Mouse (Mus musculus) MN1 (cell line): ENCODE data around the gene Axdnd1.
A peak's percentile ranks its signal among the peaks of the same experiment; 100 is the strongest.
"Not testable (repeated sequence)": the region's sequence is repeated elsewhere in the genome, so short reads cannot be mapped to it uniquely, and the experiment has no call there.

Source experiments
- DNase-seq: peaks from one replicate; pipeline ENCODE4 v3.0.0-alpha.2; 2016; ENCODE audit warnings: low spot score

Axdnd1 gene

DNA sequence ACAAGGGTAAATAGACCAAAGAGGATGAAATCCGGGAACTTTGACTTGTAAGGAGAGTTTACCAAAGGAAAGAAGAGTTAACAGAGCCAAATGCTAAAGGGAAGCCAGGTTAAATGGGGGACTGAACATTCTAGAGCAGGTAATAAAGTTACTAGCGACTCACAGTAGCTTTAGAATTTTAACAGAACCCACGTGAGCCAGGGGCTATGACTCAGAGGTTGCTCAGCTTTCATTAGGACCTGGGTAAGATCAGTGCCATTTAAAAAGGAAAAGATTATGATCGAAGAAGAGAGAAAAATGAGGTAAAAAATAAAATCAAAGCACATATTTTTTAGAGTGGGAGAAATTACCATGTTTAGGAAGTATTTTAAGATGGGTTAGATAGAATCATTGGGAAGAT lies 80.1 kb downstream of the Axdnd1 start:
- DNase-seq = peak; percentile 24

DNA sequence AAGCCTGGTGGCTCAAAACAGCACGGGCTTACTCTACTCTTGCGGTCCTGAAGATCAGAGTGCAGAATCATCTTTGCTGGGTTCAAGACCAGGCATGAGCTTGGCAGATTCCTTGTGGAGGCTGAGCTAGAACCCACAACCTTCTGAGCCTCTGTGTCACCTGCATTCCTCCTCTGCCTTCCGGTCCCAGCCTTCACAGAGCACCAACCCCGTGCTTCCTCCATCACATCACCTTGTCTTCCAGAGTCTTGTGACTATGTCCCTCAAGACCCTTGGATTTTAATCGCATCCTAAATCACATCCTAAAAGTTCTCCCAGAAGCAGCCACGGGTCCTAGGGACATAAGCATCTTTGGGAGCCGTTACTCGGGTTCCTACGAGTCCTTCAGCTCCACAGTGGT lies 97.8 kb downstream of the Axdnd1 start:
- no peak for DNase-seq

DNA sequence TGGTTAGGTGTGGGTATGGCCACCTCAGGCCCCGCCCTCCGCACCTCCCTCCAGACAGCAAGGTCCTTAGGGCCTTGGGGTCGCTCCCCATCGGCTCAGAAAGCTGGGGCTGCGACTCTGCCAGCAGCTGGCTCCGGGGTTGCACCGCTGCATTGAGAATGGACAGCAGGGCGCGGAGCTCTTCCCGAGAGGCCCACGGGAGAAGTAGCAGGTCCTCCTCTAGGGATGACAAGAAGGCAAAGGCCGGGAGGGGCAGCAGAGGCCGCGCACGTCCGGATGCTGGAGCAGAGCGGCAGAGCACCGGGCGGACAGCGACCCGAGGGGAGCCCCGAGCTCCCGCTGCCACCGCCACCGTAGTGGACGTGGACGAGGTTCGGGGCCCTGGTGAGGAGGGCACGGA lies 110.3 kb downstream of the Axdnd1 start, which contains the start of gene Nphs2:
Nphs2 (plus strand) TSS at position 98 of the 400 bp plus-strand sequence.
- DNase-seq = no peak

DNA sequence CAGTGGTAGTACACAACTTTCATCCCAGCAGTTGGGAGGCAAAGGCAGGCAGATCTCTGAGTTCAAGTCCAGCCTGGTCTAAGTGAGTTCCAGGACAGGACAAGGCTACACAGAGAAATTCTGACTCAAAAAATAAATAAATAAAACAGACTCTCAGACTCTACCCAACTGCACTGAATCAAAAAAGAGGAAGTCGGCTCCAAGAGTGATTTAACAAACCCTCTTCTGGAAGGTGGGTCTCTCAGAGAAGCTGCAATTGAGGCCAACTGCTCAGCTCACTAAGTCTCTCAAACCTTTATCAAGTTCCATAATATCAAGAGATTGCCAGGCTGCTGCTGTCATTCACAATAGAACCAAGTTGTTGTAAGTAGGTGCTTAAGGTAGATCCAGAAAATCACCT lies 112.4 kb downstream of the Axdnd1 start:
- no peak for DNase-seq

DNA sequence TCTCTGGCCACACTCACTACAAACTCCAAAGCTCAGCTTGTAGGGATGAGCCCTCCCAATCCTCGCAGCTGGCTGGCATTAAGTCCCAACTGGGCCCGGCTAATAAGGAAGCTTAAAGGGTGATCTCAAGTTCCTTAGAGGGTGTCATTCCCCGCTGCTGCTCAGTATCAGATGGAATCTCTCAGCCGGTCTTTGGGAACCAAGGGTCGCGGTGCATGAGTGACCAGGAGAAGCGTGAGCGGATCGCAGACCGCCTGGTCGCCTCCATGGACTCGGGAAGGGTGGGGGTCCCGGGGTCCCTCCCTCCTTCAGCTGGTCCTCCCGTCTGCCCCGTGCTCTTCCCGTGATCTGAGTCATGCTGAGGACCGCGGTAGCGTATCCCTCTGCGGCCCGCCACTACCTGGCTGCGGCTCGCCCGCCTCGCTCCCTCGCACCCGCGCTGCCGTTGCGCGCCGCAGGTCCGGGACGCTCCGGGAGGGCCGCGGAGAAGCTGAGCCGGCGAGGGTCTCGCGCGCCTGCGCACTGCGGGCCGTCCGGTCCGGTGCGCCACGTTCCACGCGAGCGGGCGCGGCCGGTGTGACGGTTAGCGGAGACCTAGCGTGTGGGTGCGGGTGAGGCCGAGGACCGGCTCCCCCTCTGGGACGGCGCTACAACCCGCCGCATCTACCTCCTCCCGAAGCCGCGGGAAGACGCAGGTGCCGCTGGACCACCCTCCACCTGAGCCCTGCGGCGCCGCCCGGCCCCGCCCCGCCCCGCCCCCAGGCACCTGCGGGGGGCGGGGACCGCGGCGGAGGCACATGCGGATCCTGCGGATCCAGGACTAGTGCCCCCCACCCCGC lies 117.8 kb downstream of the Axdnd1 start, which contains the start of gene Tdrd5:
Tdrd5 (minus strand) TSS at position 754 of the 839 bp plus-strand sequence.
- peak; percentile 37 for DNase-seq

DNA sequence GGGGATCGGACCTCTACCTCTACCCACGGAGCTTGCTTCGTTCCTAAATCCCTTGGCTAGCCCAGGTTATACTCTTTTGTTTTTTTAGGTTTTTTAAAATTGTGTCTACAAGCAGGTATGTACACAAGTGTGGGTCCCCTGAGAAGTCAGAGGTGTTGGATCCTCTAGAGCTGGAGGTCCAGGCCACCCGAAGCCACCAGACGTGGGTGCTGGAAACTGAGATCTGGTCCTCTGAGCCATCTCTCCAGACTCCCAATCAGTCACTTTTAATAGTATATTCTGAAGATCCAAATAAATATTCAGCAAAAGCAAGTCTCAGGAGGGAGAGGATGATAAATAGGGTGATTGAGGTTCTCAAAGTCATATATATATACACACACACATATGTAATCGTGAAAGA lies 130.9 kb downstream of the Axdnd1 start:
- no peak for DNase-seq

DNA sequence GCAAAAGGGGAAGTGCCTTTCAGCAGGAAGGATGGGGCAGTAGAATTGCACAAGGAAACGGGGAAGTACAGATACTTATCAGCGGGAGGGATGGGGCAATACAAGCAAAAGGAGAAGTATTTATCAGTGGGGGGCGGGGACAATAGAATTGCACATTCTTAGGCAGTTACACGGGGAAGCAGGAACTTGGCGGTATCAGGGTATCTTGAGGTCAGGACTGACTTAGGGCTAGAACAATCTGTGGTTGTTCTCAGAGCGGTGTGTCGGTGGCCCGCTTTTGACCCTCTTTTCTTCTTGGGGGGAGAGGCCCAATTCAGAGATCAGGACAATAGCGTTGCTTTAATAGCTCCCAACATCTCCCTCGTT lies 131.8 kb downstream of the Axdnd1 start:
- not testable (repeated sequence) for DNase-seq

DNA sequence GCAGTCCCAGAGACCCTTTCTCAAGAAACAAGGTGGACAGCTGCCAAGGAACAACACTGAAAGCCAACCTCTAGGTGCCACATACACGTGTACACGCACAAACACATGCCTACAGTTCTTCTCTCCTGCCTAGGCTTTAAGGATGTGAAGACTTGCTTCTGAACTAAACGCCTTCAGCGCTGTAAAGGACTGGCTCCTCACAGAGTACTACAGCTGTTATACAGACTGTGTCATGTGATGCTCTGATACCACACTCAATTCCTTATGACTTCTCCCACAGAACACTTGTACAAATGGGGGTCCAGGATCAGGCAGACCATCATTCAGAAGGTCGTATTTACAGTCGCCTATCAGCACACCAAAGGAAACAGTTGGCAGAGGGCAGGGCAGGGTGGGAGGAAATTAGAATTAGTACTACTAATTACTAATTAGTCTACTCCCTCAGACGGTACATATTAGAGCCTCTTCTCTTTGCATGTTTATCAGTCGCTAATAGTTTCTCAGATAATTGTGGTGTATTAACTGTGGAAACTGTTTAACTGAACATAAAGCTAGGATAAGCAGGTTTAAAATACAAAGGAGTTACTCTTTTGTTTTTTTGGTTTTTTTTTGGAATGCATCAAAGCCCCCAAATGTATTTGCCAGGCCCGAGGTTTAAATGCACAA lies 132.3 kb downstream of the Axdnd1 start:
- DNase-seq = no peak

DNA sequence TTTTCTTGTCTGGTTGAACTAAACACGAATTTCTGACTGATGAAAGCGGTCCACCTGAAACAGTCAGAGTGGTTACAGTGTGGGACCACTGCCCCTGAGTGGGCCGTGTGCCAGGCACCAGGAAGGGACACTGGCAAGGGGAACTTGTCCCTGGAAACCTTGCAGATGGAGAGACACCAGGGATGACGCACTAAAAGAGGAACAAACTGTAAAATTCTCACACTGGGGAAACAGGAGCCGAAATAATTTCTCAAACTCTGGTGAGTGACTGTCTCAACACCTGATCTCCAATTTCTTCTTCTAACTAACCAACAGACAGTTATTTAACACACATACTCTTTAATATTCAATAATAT lies 135.4 kb downstream of the Axdnd1 start:
- DNase-seq = no peak

DNA sequence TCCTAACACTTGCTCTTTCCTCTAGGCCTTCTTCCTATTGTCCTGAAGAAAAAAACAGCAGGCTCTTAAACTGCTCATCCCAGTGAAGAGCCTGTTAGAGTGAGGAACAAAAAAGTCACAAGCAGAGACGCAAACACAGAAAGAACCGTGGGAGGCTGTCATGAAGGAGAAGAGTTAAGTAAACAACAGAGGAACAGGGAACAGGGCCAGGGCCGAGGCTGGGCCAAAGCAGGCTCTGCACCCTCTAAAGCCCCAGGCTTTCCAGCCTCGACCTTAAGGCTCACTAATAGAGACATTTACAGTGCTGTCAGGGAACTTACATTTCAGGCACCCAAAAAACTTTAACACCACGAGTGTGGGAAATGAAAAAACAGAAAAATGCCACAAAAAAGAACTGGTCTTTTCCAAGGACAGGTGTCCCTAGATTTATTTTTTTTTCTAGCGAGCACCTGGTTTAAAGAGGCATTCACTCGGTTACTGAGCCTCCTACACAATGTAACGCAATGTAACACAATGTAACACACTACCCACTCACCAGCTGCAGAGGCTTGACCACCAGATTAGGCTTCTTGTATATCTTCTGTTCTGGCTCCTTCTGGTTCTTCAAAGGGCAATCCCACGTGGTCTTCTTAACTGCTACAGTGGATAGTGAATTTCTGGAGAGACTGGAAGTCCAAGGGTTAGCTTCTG lies 136.0 kb downstream of the Axdnd1 start:
- DNase-seq = no peak

DNA sequence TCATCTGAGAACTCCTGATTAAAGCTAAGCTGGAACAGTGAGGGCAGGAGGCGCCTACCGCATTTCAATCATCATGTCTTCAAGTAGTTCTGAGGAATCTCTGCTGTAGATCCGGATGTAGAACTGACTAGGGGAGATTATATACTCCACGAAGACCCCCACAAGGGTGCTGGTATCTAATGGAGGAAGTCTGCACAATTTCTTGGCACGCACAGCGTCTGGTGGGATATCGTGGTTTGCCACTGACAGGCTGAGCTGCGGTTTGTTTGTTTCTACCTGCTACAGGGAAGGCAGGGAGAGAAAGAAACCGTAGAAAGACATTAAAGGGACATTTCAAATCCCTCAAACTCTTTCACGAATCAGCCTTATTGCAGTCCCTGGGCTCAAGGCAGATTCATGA lies 136.8 kb downstream of the Axdnd1 start:
- DNase-seq = no peak

DNA sequence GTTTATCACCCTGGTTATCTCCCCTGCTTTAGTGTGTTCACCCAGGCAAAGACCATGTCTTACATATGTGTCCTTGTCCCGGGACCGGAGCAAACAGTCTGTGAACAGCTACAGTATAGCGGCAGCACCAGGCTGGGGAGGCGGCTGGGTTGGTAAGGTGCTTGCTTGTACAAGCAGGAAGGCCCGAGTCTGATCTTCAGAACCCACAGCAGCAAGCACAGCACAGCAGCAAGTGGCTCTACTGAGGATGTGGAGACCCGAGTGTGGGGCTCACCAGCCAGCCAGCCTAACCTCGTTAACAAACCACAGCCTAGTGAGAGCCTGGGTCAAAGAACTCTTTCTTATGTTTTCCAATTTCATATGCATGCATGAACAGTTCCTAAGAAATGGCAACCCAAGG lies 140.8 kb downstream of the Axdnd1 start:
- no peak for DNase-seq

DNA sequence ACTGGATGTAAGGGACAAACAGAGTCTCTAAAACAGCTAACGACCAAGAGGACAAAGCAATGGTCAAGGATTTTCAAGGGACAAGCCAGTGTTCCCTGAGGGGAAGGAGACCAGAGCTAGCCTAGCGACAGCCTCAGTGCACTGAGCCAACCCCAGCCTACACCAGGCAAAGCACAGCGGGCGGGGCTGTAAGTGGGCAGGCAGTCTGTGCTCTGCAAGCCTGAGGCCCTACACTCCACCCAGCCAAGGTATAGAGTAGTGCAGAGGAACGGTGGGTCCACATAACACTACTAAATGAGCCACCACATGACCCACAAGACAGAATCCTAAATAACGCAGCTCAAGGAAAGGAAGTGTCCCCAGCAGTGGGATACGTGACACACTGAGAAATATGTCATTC lies 147.3 kb downstream of the Axdnd1 start:
- DNase-seq = no peak
